Mouse (Mus musculus) lung, postnatal 0 days (tissue): Measurements from ENCODE around the gene Mrvi1.

Experiments
- CTCF ChIP-seq: IDR thresholded peaks from 2 replicates; pipeline ENCODE4 v1.5.1; 2016; ENCODE audit warnings: antibody characterized with exemption, mild to moderate bottlenecking
- EP300 ChIP-seq: IDR thresholded peaks from 2 replicates; pipeline ENCODE4 v1.6.1; 2016; ENCODE audit warnings: antibody characterized with exemption, mild to moderate bottlenecking, control low read depth

- no peak for TF ChIP-seq CTCF
- TF ChIP-seq EP300: no peak
Measured at GRCm38 (mm10) chr7:110963655-110963997, 18.6 kb downstream of the Mrvi1 start.
